Mouse (Mus musculus): ENCODE results near the gene Zfp46.

- TF ChIP-seq GATA1 (IDR thresholded peaks at IDR 0.05; ENCODE audit: borderline replicate concordance, low read length) (no peak), FLI1 (IDR thresholded peaks at IDR 0.05; ENCODE audit: low read length) (no peak)
Measured at GRCm38 (mm10) chr4:136242728-136243127, 41.8 kb upstream of the Zfp46 start.
